Mouse (Mus musculus) colon, adult 2 months (tissue): ENCODE data around the gene Hic1. TPM values are rescaled to one million over a fixed set of nuclear protein-coding genes. Genes with fewer than 3 reads are reported as not detected.

Experiments used
- polyA plus RNA-seq: library from polyadenylated mRNA; depleted of rRNA; stranded (reverse); fragments of >200 nt; gene quantifications from 2 replicates; pipeline ENCODE4 v1.2.3, GENCODE M21; 2012; rRNA removed

The Hic1 gene
- 30.2 and 43.8 TPM in 2 replicates for polyA plus RNA-seq

GRCm38 (mm10) chr11:75169405-75170080 lies at the start of gene Hic1:
TSS of gene Hic1 (minus strand) at chr11:75169519.

GRCm38 (mm10) chr11:75193256-75194071 lies 24.1 kb upstream of the Hic1 start, which contains the start of gene Rtn4rl1:
TSS of gene Rtn4rl1 (plus strand) at chr11:75193783.

GRCm38 (mm10) chr11:75190905-75191441 lies 21.7 kb upstream of the Hic1 start, which contains the start of gene Dph1:
TSS of gene Dph1 (minus strand) at chr11:75191241.

GRCm38 (mm10) chr11:75178672-75179208 lies 9.4 kb upstream of the Hic1 start, which contains the start of gene Ovca2:
TSS of gene Ovca2 (minus strand) at chr11:75178835.

Other genes with a start within 250 kb of the Hic1 start
- 22.2 and 29.8 TPM in 2 replicates for gene Smg6, start 243.7 kb downstream of the Hic1 start, polyA plus RNA-seq
- 3.8 and 6.9 TPM in 2 replicates for gene Srr, start 243.6 kb downstream of the Hic1 start, polyA plus RNA-seq
- 9.6 and 14.3 TPM in 2 replicates for gene Ovca2, start 9.3 kb upstream of the Hic1 start, polyA plus RNA-seq
- gene Dph1, start 21.7 kb upstream of the Hic1 start, polyA plus RNA-seq = 29.9 and 34.9 TPM in 2 replicates
- 7.2 and 7.5 TPM in 2 replicates for gene Rtn4rl1, start 24.3 kb upstream of the Hic1 start, polyA plus RNA-seq
- 9.9 and 14.4 TPM in 2 replicates for gene Rpa1, start 178.8 kb upstream of the Hic1 start, polyA plus RNA-seq
- 2.6 and 4.5 TPM in 2 replicates for gene Smyd4, start 178.9 kb upstream of the Hic1 start, polyA plus RNA-seq